Mouse (Mus musculus): ENCODE results near the gene Mrpl19.

DNA sequence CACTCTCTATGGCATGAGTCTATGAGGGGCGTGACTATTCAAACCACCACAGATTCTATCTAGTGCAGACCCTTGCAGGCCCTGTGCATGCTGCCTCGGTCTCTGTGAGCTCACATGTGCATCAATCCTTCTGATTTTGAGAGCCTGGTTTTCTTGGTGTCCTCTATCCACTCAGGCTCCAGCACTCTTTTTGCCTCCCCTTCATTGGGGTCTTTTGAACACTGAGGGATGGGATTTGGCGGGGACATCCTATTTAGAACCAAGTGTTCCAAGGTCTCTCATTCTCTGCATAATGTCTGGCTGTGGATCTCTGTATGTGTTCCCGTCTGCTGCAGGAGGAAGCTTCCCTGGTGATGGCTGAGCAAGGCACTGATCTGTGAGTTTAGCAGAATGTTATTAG, 13.5 kb upstream of the Mrpl19 start:
- TF ChIP-seq POLR2A (IDR thresholded peaks at IDR 0.05; ENCODE audit: control insufficient read depth, extremely low read depth, insufficient read depth, low read length, poor library complexity) (no peak), CTCF (IDR thresholded peaks at IDR 0.05; ENCODE audit: borderline replicate concordance, control insufficient read depth, extremely low read depth, insufficient read depth, low read length, poor library complexity) (no peak)
